ENCODE assay signal across 20 mouse cellular contexts in the genomic region with DNA sequence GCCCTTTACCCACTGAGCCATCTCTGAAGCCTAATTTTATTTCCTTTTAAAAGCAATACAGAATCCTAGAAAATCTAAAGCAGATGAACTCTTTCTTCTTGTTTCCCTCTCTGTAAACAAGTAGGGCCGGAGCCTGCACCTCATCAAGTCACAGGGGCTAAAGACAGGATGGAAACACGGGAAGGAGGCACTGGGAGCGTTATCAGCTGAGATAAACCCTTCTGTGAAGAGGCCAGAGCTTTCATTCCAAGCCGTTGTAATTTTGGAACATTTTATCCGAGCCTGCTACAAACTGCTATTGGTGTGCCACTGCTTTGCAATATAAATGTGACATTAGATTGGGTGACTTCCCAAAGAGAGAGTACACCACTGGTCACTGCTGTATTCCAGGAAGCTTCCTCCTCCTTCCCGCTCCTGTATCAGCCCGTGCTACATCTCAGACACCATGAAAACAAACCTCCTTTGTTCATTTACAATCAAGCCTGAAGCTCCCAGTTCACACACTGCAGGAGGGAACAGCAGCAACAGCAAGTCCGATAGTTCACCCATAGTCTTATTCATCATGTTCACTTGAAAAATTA. TPM values are rescaled to one million over a fixed set of nuclear protein-coding genes. Genes with fewer than 3 reads are reported as not detected.
DNase-seq lines count a peak whose midpoint lies in the region; ATAC-seq lines count a peak whose summit lies in the region.
"Had no signal": no experiment of that assay in that cellular context is flagged by ENCODE, and none has a peak within 500 bp of the region (broad histone marks: within the 10 kb centered on the region; RNA-seq: fewer than 3 reads in every experiment).

No protein-coding gene starts in this region.

- peak; percentile 79 for ATAC-seq in heart, embryonic 12.5 days (ENCODE audit: insufficient number of reproducible peaks, low FRiP score)
- ATAC-seq: midbrain, embryonic 15.5 days had no signal

- peak overlapping the region; percentile 91 for H3K27ac ChIP-seq in heart, embryonic 12.5 days (ENCODE audit: poor library complexity, severe bottlenecking)
- H3K27ac ChIP-seq: embryonic facial prominence, embryonic 15.5 days; hindbrain, embryonic 14.5 days; limb, embryonic 10.5 days; midbrain, embryonic 15.5 days; neural tube, embryonic 15.5 days; stomach, postnatal 0 days had no signal

- H3K9ac ChIP-seq in heart, embryonic 12.5 days: no peak overlapping the region
- H3K9ac ChIP-seq: embryonic facial prominence, embryonic 15.5 days; hindbrain, embryonic 14.5 days; midbrain, embryonic 15.5 days; neural tube, embryonic 15.5 days had no signal

- H3K4me2 ChIP-seq in heart, embryonic 12.5 days: peak overlapping the region; percentile 46
- H3K4me2 ChIP-seq: embryonic facial prominence, embryonic 15.5 days; hindbrain, embryonic 14.5 days; midbrain, embryonic 15.5 days; neural tube, embryonic 15.5 days had no signal

- intact Hi-C loops in heart, postnatal 36 days (cut with DNase I): no loop called here

- WGBS in heart, embryonic 12.5 days: 10% methylated on average over 8 of the region's 8 CpGs

- H3K4me3 ChIP-seq in heart, embryonic 12.5 days: no peak overlapping the region
- H3K4me3 ChIP-seq: embryonic facial prominence, embryonic 15.5 days; limb, embryonic 10.5 days; midbrain, embryonic 15.5 days; myocyte; neural tube, embryonic 15.5 days had no signal

- no peak for DNase-seq in heart, postnatal 36 days
- DNase-seq in retina, postnatal 1 day: peak; percentile 32
- no peak for DNase-seq in retina, embryonic 14.5 days (ENCODE audit: low spot score)
- DNase-seq in heart, postnatal 4 days: peak; percentile 11
- peak; percentile 32 for DNase-seq in yolk sac, embryonic 10.5 days (ENCODE audit: low spot score)
- DNase-seq in gastrocnemius, postnatal 10 days: no peak
- DNase-seq: cerebellum, adult 2 months; kidney, adult 11 months; lung, adult 18-20 months; right cerebral cortex, postnatal 4 days; thymus, postnatal 14 days had no signal

- peaks cover 19% of the 10 kb centered on the region for H3K36me3 ChIP-seq in heart, embryonic 12.5 days
- H3K36me3 ChIP-seq: embryonic facial prominence, embryonic 15.5 days; midbrain, embryonic 15.5 days had no signal

- H3K4me1 ChIP-seq in heart, embryonic 12.5 days (replicated peaks): peaks cover 29% of the 10 kb centered on the region
- H3K4me1 ChIP-seq: embryonic facial prominence, embryonic 15.5 days; midbrain, embryonic 15.5 days; neural tube, embryonic 15.5 days had no signal

- H3K9me3 ChIP-seq in heart, embryonic 12.5 days (replicated peaks): 0 out of 2 replicates have a peak, but pooled peaks cover 3% of the 10 kb centered on the region
- H3K9me3 ChIP-seq: embryonic facial prominence, embryonic 15.5 days; limb, embryonic 10.5 days; midbrain, embryonic 15.5 days; neural tube, embryonic 15.5 days had no signal

- no peaks in the 10 kb centered on the region for H3K27me3 ChIP-seq in heart, embryonic 12.5 days (replicated peaks)
- H3K27me3 ChIP-seq: embryonic facial prominence, embryonic 15.5 days; midbrain, embryonic 15.5 days; neural tube, embryonic 15.5 days had no signal

RNA-seq across cellular contexts. Expression of a gene that starts 28.0 kb away (rescaled TPM):
- polyA plus RNA-seq in heart, embryonic 12.5 days (2016; fragmentation: Nextera tagmentation; extraction: Ambion mirVana): 4.0 and 4.4 TPM in 2 replicates
- under 1 TPM; 0.58 to 0.76 TPM for total RNA-seq in heart, postnatal 36 days (2021)
- under 1 TPM; 0.33 to 0.59 TPM for total RNA-seq in heart, postnatal 4 days (2021)
- under 1 TPM; 0.63 to 0.92 TPM for total RNA-seq in gastrocnemius, postnatal 10 days (2021)
- total RNA-seq: liver, adult 2 months had no signal
- polyA plus RNA-seq: liver, adult 2 months had no signal

RNA-seq across cellular contexts. Expression of a gene that starts 28.2 kb away (rescaled TPM):
- polyA plus RNA-seq in heart, embryonic 12.5 days (2016; fragmentation: Nextera tagmentation; extraction: Ambion mirVana): 25.2 and 25.7 TPM in 2 replicates
- total RNA-seq in heart, postnatal 36 days (2021): 1 to 10 TPM; 7.2 to 7.8 TPM
- 10 to 100 TPM; 11.4 to 14.5 TPM for total RNA-seq in heart, postnatal 4 days (2021)
- 1 to 10 TPM; 8.5 to 9.1 TPM for total RNA-seq in gastrocnemius, postnatal 10 days (2021)

Comparison
In these comparisons a context has a peak if more than half of its experiments do, and no peak if none do; other contexts are left out.
1. DNase-seq: peak in retina, postnatal 1 day (single experiment), heart, postnatal 4 days (single experiment) and yolk sac, embryonic 10.5 days (single experiment); none in heart, postnatal 36 days (0 of 2), retina, embryonic 14.5 days (single experiment) and gastrocnemius, postnatal 10 days (single experiment).